Mouse (Mus musculus) lung, postnatal 4 days (tissue): Measurements from ENCODE around the gene Nxnl1.

ENCODE experiments used
- DNase-seq, 2 experiments: peaks; one replicate each; pipeline ENCODE4 v3.0.0; 2021

The Nxnl1 gene

DNA sequence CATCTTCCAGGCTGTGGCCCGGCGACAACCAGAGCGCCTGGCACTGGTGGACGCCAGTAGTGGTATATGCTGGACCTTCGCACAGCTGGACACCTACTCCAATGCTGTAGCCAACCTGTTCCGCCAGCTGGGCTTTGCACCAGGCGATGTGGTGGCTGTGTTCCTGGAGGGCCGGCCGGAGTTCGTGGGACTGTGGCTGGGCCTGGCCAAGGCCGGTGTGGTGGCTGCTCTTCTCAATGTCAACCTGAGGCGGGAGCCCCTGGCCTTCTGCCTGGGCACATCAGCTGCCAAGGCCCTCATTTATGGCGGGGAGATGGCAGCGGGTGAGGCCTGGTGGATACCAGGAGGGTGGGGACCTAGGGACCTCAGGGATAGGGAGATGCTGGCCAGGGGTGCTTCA lies 13.1 kb upstream of the Nxnl1 start:
- no peak for DNase-seq

DNA sequence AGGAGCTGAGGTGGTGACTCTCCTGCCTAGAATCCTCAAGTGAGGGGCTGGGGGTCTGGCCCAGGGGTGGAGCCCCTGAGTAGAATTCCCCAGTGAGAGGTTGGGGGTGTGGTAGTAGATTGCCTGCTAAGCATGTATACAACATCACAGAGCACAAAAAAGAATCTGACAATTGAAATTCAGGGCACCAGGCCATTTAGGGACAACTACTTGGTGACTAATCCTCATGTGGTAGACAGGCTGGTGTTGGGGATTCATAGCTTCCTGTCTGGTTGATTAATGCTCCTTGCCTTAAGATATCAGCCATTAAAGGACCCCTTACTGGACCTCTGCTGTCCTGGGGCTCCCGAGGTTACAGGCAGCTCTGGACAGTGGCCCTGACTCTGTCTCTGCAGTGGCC lies 12.6 kb upstream of the Nxnl1 start:
- DNase-seq = no peak

DNA sequence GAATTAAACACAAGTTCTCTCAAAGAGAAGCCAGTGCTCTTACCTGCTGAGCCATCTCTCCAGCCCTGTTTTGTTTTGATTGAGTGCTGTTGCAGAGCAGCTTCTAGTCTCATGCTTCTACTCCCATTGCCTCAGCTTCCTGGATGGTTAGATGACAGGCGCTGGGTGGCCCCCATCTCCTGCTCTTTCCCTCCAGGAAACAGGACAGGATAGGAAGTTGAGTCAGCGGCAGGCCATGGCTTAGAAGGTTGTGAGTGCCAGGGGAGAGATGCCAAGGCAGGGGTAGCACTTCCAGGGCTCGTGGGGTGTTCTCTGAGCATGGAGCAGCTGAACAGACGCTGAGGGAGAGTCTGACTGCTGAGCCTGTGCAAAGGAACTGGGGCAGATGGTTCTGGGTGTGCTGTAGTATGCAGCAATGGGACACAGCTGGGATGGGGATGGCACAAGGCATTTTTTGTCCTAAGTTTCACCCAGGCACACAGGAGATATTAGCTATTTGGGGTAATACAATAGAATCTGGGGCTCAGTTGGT lies 11.5 kb upstream of the Nxnl1 start:
- DNase-seq = no peak

DNA sequence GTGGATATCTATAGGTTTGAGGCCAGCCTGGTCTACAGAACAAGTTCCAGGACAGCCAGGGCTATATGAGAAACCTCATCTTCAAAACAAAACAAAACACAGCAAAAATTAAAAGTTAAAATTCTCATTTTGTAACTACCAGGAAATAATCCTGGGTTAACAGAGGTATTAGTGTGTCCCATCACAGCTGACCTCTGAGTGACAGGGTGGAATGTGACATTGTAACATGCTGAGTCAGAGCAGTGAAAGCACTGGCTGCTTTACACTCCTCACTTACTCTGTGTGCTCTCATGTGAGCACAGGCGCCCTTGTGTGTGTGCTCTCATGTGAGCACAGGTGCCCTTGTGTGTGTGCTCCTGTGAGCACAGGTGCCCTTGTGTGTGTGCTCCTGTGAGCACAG lies 8.6 kb upstream of the Nxnl1 start:
- DNase-seq = no peak

DNA sequence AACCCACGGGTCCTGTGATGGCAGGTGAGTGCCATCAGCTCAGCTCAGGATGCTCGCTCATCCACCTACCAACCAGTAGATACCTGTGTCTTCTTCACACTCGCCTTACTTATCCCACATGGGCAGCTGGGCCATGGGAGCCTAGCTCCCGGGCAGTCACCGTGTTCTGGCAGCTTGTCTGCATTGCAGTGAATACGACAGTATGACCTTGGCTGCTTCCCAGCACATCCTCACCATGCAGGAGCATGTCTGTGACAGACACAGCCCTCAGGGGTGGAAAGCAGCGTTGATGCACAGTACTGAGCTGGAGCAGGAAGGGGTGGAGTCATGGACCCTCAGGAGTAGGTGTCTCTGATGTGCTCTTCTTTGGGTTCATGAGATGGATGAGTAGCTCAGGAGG lies 8.0 kb upstream of the Nxnl1 start:
- DNase-seq = no peak

DNA sequence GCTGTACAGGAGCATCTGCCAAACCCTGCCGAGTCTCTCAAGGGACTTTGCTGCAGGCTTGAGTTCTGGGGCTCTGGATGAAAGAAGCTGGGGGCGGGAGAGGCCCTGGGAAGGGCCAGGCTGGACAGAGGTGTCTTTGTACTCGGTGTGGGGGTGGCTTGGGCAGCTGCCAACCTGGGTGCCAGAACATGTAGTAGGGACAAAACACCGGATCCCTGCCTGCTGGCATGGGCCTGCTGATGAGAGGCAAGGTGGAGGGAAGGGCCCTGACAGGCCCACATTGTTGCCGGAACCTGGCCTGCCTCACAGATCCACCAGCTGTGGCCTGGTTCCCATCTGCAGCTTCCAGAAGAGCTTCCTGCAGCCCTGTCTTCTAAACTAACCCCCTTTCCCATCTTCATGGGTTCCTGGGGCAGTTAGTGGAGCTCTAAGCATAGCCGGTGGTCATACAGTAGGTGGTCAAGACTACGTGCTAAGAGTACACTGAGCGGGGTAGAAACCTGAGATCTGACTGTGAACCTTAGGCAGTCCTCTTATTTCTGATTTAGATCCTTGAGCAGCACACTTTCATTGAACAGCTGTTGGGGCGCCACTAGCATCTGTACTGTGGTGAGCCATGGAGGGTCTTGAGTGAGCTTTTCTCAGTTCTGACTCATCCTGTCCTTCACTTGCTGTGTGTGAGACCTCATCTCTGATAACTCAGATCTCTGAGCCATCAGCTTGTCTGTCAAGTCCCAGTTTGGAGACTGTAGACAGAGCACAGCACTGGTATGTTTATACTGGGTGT lies 6.6 kb upstream of the Nxnl1 start:
- DNase-seq = peak in 1 of 2 experiments; percentile 69

DNA sequence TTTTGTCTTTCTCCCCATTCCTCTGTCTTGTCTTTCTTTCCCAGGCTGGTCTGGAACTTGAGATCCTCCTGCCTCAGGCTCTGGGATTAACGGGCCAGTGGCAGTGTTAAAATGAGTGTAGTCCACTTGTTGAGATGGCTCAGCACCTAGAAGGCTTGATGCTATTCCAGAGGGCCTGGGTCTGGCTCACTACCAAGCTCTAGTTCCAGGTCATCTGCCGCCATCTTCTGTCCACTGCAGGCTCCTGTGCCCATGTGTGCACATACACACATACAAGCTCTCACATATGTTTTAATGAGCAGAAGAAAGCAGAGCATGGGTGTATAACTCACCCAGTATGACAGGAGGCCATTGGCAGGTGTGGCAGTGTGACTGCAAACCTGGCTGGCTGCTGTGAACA lies 5.7 kb upstream of the Nxnl1 start:
- DNase-seq = no peak

DNA sequence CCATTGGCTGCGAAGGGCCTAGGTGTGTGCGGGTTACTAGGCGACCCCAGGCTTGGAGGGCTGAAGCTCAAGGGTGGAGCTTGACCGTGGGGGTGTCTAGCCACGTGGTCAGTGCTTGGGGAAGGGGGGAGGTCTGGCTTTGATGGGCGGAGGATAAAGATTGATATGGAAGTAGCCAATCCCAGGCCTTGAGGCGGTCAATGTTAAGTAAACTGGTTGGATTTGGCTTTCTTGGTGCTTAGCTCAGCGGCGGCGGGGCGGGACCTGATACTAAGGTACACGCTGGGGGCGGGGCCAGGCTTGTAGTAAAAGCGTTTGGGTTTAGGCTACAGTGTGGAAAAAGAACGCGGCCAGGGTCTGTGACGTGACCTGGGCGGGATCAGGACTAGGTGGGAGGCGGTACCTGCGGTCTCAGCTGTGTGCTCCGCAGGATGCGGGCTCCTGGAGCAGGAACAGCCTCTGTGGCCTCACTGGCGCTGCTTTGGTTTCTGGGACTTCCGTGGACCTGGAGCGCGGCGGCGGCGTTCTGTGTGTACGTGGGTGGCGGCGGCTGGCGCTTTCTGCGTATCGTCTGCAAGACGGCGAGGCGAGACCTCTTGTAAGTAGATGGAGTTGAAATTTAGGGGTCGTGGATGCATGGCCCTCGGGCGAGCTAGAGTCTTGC lies 4.0 kb upstream of the Nxnl1 start:
- peak; percentile 93 to 96 for DNase-seq

DNA sequence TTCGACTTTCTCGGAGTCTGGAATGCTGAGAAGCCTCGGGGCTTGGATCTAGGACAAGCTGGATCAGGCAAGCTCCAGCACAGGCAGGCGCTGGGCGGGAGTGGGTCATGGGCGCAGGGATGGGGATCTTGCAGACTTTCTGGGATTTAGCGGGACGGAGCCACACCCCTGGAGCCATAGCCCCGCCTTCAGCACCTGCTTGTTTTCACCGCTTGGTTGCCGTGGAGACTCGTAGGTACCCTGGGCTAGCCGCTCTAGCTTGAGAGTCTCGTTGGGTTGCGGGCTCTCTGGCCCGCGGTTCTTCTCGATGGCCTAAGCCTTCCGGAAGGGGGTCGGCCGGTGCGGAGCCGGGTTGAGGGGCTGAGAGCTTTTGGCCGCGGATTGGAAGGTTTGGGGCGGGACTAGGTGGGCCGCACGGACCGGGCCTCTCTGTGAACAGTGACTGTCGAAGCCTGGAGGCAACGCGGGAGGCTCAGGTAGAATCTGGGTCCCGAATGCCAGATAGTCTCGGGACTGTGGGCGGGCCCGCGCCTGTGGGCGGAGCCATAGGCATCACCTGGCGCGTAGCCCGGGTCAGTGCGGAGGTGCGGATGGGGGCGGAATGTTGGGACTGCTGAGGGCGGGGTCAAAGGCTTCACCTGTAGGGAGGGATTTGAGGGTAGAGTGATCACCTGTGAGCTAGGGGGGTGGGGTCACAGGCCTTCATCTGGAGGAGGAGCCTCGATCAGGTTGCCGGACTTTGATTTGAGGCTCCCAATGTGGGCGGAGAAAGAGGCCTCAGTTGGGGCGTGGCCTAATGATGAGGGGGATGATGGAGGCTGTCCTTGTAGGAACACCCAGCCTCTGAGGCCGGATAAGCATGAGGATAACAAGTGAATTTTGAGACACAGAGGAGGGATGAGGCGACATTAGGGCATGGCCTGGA lies 3.2 kb upstream of the Nxnl1 start:
- DNase-seq = peak; percentile 90 to 93

DNA sequence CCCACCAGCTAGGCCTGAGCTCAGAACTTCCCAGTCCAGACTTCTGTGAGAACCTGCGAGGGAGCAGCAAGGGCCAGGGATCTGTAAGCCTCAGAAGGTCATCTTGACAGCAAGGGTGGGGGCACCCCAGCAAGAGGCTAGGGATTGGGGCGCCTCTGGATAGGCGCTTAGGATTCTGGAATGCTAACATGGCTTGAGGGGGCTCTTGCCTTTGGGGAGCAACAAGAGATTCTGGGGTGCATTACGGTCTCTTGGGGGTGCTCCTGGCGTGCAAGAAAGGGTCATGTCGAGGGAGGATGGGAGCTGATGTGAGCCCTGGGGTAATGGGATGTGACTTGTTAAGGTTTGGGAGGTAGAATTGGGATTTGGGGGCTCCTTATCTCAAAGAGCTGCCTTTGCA lies 2.5 kb upstream of the Nxnl1 start:
- no peak for DNase-seq

DNA sequence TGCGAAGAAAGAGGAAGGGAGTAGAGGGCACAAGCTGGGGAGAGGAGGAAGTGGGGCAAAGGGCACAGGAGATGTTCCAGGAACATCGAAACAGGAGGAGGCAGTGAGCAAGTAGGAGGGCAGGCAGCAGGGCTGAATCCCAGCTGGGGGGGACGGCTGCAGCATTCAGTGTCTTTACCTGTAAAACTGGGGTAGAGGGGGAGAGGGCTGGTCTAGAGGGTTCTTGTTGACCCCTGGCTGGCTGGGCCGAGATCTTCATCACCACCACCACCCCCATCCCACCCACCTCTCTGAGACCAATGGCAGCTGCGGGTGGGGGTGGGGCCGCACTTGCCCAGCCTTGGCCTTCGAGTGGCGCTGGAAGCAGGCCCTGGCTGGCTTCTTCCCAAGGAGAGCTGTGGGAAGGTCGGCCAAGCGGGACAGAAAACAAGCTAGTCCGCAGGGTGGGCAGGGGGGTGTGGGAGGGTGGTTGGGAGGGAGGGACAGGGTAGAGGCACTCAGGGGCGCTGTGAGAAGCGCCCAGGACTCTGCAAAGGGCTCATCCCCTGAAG lies 2.1 kb upstream of the Nxnl1 start, which contains the start of gene Slc27a1:
TSS of gene Slc27a1 (plus strand) at position 496 of the 551 bp plus-strand sequence.
- peak; percentile 65 to 82 for DNase-seq

DNA sequence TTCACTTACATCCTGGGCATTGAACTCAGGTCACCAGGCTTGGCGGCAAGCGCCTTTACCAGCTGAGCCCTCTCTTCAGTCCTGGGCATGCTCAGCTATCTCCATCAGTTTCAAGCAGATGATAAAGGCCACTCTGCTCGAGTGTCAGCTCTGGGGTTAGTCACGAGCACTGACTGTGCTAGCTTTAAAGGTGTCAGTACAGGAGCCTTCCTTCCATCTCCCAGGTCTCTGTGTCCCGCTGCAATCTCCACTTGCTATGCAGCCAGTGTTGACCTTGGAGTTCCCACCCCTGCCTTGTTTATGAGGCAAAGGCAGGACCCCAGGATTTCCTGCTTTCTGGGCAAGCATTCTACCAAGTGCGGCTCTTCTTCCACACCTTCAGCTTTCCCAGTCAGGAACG lies 1.2 kb upstream of the Nxnl1 start:
- DNase-seq = no peak

DNA sequence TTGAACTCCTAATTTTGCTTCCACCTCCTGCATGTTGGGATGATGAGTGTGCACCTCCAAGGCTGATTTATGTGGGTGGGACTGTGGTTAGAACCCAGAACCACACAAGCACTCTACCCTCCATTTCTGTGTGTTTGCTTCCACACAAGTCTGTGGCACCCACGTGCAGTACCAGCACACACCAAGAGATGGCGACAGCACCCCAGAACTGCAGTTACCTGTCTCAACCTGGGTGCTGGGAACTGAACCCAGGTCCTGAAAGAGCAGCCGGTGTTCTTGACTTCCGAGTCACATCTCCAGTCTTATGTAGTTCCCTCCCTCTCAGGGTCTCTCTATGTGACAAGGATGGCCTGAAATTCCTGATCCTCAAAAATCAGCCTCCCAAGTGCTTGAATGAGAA lies 2.4 kb downstream of the Nxnl1 start:
- DNase-seq = no peak

DNA sequence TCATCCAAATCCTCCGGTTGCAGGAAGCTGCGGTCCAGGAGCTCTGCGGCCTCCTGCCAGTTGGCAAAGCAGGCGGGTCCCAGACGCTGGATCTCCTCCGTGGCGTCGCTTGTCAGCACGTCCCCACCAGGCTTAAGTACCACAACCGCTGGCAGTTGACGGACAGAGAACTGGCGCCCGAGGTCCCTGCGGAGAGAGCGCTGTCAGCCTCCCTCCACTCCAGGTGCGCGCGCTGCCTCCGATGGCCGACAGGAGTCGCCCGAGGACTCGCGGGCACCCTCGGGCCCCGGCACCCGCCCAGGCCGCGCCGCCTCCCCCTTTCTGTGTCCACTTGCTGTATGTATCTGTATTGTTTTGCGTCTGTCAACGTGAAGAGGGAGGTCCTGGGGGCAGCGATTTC lies 3.6 kb downstream of the Nxnl1 start:
- peak; percentile 84 to 90 for DNase-seq

DNA sequence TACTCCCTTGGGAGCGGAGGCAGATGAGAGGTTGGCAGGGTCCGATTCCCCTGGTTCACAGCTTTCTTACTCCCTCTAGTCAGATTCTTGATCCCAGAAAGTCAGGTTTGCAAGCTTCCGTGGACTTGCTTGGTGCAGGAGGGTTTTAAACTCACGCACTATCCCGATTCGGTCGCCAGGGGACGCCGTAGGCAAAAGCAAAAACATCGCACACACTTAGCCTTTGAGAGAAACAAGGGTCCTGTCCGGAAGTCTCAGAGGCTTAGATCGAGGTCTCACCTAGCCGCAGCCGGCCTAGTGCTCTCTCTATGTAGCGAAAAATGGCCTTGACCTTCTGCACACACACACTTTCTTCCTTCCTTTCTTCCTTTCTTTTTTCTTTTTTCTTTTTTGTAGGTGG lies 5.0 kb downstream of the Nxnl1 start:
- peak; percentile 60 to 79 for DNase-seq

DNA sequence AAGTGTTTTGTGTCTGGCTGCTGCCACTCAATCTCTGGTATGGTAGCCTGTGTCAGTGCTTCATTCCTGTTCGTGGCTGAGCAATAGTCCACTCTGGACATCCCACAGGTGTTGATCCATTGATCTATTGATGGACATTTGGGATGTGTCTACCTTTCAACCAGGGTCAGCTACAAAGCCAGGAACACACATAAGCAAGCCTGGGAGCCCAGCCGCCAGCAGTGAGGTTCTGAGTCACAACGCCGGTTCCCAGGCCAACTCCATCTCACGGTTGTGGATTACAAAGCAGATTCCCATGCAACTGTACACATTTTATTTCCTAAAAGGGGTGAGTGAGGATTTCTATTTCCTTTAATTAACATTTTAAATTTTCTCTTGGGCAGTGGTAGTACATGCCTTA lies 5.6 kb downstream of the Nxnl1 start:
- no peak for DNase-seq

DNA sequence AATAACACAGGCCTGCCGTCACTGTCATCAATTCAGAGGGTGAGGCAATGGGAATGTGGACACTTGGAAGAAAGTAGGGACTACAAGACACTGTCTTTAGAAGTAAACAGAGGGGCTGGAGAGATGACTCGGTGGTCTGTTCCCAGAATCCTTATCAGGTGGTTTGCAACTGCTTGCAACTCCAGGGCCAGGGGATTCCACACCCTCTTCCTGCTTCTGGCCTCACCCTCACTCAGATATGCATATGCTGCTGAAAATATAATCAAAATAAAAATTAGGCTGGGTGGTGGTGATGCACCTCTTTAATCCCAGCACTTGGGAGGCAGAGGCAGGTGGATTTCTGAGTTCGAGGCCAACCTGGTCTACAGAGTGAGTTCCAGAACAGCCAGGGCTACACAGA lies 6.3 kb downstream of the Nxnl1 start:
- DNase-seq = no peak

DNA sequence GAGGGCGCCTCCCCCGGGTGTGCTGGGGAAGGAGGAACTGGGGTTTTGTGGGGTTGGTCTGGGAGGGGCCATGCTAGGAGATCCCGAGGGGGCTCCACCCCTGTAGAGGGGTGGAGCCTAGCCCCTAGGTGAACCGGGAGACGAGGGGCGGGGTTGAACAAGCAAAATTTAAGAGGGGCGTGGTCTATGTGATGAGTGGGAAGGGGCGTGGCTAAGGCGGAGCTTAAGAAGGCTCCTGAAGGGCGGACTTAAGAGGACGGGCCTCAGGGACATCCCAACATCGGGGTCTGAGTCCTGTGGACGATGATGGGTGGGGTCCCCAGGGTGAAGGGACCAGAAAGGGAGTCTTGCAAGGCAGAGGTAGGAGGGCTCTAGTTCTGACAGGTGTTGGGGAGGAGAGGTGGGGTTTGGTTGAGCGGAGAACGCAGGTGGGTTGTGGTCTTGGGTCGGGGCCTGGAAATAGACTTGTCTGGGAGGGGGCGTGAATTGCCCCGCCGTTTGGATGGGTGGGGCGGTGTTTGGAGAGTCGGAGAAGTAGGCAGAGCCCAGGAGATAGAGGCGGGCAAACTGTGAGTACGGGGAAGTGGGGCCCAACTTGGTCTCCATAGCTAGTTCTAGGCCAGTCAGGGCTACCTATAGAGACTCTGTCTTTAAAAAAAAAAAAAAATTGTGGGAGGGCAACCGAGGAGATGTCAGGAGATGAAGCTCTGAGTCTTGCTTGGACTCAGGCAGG lies 7.3 kb downstream of the Nxnl1 start:
- DNase-seq = peak; percentile 82 to 84

DNA sequence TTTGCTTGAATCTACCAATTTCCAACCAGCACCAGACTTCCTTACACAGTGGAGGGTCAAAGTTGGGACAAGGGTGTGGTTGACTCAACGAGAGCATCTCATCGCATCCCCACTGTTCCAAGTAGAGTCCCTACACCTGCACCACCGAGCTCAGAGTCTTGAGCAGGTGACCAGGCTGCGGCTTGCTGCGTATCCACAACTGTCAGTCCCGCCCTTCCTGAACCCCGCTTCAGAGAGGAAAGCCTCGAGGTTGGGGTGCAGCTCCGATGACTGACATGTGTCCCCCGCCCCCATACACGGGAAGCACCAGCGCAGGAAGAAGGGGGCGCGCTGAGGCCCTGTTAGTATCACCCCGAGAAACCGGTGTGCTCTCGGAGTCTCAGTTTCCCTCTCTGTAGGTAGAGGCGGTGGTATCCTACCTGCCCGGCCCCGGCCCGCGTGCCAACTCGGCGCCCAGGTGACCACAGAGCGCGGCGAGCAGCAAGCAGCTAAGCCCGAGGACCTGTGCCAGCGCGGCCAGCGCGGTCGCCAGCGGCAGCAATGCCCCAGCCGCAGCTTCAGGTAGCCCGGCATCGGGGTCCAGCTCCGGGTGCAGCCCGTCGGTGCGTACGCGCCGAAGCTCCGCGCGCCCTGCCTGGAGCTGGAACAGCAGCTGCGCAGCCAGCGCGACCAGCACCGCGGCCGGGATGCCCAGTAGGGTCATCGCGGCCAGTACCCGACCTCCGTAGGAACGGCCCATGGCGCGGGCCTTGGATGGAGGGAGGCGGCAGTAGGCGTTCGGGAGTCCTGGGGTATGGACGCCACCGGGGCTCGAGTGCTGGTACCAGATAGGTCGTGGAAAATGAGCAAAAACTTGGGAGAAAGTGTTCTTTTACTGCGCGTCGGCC lies 8.1 kb downstream of the Nxnl1 start, which contains the start of gene Tmem221:
TSS of gene Tmem221 (minus strand) at position 801 of the 887 bp plus-strand sequence.
- peak; percentile 29 to 36 for DNase-seq

DNA sequence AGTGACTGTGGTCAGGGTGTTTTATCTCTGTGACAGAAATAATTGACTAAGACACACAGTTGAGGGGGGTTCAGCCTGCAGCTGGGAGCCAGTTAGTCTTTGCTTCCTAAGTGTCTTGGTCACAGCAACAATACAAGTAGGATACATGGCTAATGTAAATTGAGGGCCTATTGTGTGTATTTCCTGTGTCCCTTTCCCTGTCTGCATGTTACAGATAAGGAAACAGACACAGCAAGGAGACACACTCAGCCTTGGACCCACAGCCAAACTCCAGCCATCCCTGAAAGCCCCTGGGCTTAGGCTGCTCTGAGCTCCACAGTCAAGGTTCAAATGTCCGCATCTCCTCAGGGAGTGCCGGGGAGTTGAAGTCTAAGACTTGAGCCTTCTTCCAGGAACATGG lies 11.8 kb downstream of the Nxnl1 start:
- no peak for DNase-seq

DNA sequence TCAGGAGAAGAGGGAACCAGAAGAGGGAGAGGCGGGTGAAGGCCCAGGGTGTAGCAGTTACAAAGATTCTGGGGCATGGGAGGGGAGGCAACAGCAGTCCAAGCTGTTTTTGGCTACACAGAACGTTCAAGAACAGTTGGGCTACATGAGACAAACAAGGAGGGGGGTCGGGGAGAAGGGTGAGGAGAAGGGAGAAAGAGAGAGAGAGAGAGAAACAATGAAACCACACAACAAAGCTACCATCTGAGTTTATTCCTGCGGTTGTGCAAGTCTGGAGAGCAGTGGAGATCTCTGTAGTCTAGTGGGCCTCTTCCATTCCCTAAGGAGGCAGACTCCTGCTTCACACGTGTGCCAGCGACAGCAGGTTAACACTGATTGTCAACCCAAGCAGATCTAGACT lies 12.4 kb downstream of the Nxnl1 start:
- DNase-seq = no peak
